Mouse (Mus musculus) heart, embryonic 10.5 days (tissue): ENCODE measurements around the gene Adam19. TPM values are rescaled to one million over a fixed set of nuclear protein-coding genes. Genes with fewer than 3 reads are reported as not detected.
A peak's percentile ranks its signal among the peaks of the same experiment; 100 is the strongest.

ENCODE experiments used
- DNase-seq: peaks from one replicate; pipeline ENCODE4 v3.0.0-alpha.2; 2017; ENCODE audit warnings: low spot score
- H3K27ac ChIP-seq: fragments of 300-500 bp; sonication (generic); 2 replicates; pipeline ENCODE4 v1.5.1; 2016; ENCODE audit warnings: mild to moderate bottlenecking
- H3K27me3 ChIP-seq: fragments of 300-500 bp; sonication (generic); 2 replicates; pipeline ENCODE4 v1.6.1; 2016; ENCODE audit warnings: mild to moderate bottlenecking; ENCODE audit not compliant: poor library complexity, insufficient read depth, severe bottlenecking
- H3K36me3 ChIP-seq: fragments of 300-500 bp; sonication (generic); 2 replicates; pipeline ENCODE4 v1.6.1; 2016; ENCODE audit warnings: mild to moderate bottlenecking, moderate library complexity
- H3K4me1 ChIP-seq: fragments of 300-500 bp; sonication (generic); 2 replicates; pipeline ENCODE4 v1.6.1; 2016; ENCODE audit warnings: mild to moderate bottlenecking
- H3K4me3 ChIP-seq: fragments of 300-500 bp; sonication (generic); 2 replicates; pipeline ENCODE4 v1.5.1; 2016; ENCODE audit warnings: mild to moderate bottlenecking, moderate library complexity
- H3K9me3 ChIP-seq: fragments of 300-500 bp; sonication (generic); 2 replicates; pipeline ENCODE4 v1.6.1; 2016; ENCODE audit warnings: mild to moderate bottlenecking, moderate library complexity
- WGBS: fragments of 180-500 bp; shearing (Covaris S2); methylation state at CpG from one replicate; pipeline ENCODE4 v1.1.7; 2016; 5-methylcytosine and 5-hydroxymethylcytosine counted together
- polyA plus RNA-seq: library from polyadenylated mRNA; unstranded; fragments of >200 nt; fragmentation: Nextera tagmentation; extraction: Ambion mirVana; gene quantifications from 2 replicates; pipeline ENCODE4 v1.2.1, GENCODE M21; 2016

Adam19 gene
- polyA plus RNA-seq: 24.2 and 32.9 TPM in 2 replicates

GRCm38 (mm10) chr11:46055896-46056769, at the start of gene Adam19:
TSS of gene Adam19 (plus strand) at chr11:46055992.
- peaks cover 10% of the 10 kb centered on the region for H3K36me3 ChIP-seq
- no peaks in the 10 kb centered on the region for H3K9me3 ChIP-seq
- H3K4me1 ChIP-seq: peaks cover 28% of the 10 kb centered on the region
- WGBS: under 1% methylated on average over 51 of the region's 51 CpGs
- peak; percentile 95 for DNase-seq
- peak within 1 kb of the TSS; percentile 94 for H3K27ac ChIP-seq
- no peaks in the 10 kb centered on the region for H3K27me3 ChIP-seq
- peak within 1 kb of the TSS; percentile 78 for H3K4me3 ChIP-seq

GRCm38 (mm10) chr11:46016061-46016460, 39.7 kb upstream of the Adam19 start:
- H3K27me3 ChIP-seq: no peaks in the 10 kb centered on the region
- H3K4me1 ChIP-seq: no peaks in the 10 kb centered on the region
- DNase-seq: peak; percentile 84
- no peak overlapping the region for H3K27ac ChIP-seq
- H3K9me3 ChIP-seq: no peaks in the 10 kb centered on the region
- H3K36me3 ChIP-seq: no peaks in the 10 kb centered on the region
- WGBS: 24% methylated on average over 6 of the region's 6 CpGs
- no peak overlapping the region for H3K4me3 ChIP-seq

DNA sequence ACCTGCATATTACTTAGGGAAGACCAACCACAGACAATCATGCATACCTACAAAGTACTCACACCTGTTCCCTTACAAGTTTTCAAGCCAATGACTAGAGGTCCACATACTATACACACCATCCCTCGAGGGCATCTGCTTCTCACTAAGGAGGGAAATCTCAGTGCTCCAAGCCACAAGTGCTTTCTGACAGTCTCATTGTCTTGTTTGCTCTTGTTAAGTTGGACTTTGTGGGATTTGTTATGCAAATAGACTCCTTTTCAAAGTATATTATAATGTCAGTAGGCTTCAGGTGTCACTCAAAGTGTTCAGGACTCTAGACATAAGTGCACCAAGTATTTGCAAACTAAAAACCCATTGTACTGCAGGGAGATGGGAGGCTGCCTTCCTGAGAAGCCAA, 35.5 kb upstream of the Adam19 start:
- no peak overlapping the region for H3K27ac ChIP-seq
- 66% methylated on average over 1 of the region's 1 CpGs for WGBS
- no peak overlapping the region for H3K4me3 ChIP-seq
- H3K9me3 ChIP-seq: no peaks in the 10 kb centered on the region
- DNase-seq: no peak
- H3K27me3 ChIP-seq: no peaks in the 10 kb centered on the region
- H3K36me3 ChIP-seq: no peaks in the 10 kb centered on the region
- no peaks in the 10 kb centered on the region for H3K4me1 ChIP-seq

GRCm38 (mm10) chr11:46021850-46022249, 33.9 kb upstream of the Adam19 start:
- no peaks in the 10 kb centered on the region for H3K27me3 ChIP-seq
- H3K36me3 ChIP-seq: no peaks in the 10 kb centered on the region
- H3K4me3 ChIP-seq: no peak overlapping the region
- H3K27ac ChIP-seq: no peak overlapping the region
- DNase-seq: no peak
- no peaks in the 10 kb centered on the region for H3K9me3 ChIP-seq
- H3K4me1 ChIP-seq: no peaks in the 10 kb centered on the region

GRCm38 (mm10) chr11:46022983-46023382, 32.8 kb upstream of the Adam19 start:
- no peaks in the 10 kb centered on the region for H3K9me3 ChIP-seq
- 51% methylated on average over 6 of the region's 6 CpGs for WGBS

GRCm38 (mm10) chr11:46025962-46026392, 29.8 kb upstream of the Adam19 start:
- peak overlapping the region; percentile 13; the same call in 1 of the 2 replicates for H3K27ac ChIP-seq
- no peak for DNase-seq
- no peaks in the 10 kb centered on the region for H3K27me3 ChIP-seq
- 46% methylated on average over 7 of the region's 7 CpGs for WGBS
- H3K4me1 ChIP-seq: peaks cover 14% of the 10 kb centered on the region
- H3K4me3 ChIP-seq: no peak overlapping the region
- H3K36me3 ChIP-seq: no peaks in the 10 kb centered on the region
- H3K9me3 ChIP-seq: no peaks in the 10 kb centered on the region

More at GRCm38 (mm10) chr11:46022983-46023382, 32.8 kb upstream of the Adam19 start:
- Histone ChIP-seq H3K4me1 (no peaks in the 10 kb centered on the region), H3K4me3 (no peak overlapping the region), H3K27me3 (no peaks in the 10 kb centered on the region), H3K27ac (no peak overlapping the region), H3K36me3 (no peaks in the 10 kb centered on the region)
- no peak for DNase-seq

DNA sequence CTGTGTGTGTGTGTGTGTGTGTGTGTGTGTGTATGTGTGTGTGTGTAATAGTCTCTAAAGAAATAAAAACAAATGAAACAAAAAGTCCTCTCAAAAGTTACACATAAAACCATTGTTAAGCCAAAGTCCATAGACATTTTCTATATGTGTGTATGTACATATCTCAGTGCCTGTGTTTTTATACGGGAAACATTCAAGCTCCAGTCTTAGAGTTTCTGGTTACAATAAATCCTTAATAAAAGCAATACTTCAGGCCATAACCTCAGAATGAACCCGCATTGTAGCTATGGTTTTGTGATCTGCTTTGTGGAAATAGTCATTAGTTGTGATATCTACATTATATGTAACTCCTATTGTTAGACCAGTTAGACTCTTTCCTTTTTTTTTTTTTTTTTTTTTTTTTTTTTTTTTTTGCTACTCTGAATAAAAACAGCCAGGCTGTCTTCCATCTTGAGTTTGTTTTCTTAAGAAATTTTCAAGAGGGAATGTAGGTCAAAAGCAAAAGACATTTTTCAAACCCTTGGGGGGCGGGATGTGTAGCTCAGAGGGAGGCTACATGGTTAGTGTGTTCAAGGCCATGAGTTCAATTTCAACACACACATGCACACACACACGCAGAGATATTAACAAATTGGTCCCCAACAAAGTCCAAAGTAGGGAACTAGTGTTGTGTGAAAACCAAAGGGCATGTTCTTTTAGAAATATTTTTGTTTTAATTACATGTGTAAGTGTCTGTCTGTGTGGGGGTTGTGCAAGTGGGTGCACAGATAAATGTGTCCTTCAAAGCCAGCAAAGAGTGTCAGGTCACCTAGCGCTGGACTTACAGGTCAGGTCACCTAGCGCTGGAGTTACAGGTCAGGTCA, 27.6 kb upstream of the Adam19 start:
- DNase-seq: no peak
- 81% methylated on average over 6 of the region's 6 CpGs for WGBS

DNA sequence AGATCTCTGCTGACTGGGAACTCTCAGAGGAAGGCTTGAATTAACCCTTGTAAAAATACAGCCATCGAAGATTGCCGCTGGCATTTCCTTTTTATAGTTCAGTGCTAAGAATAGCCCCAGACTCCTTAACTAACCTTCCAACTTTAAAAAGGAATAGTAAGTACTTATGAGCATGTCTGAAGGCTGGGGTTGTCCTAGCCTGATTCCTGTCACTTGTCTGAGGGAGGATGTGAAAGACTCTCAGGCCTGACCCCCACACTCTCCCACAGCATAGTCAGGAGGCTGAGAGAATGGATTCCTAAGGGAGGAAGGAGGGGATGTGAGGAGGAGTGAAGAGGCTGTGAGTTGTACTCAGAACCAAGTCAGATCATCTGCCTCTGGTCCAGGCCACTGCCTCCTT, 26.3 kb upstream of the Adam19 start:
- Histone ChIP-seq H3K4me1 (peaks cover 14% of the 10 kb centered on the region), H3K36me3 (no peaks in the 10 kb centered on the region), H3K27ac (peak overlapping the region; percentile 56; the same call in 1 of the 2 replicates), H3K9me3 (no peaks in the 10 kb centered on the region), H3K4me3 (no peak overlapping the region), H3K27me3 (no peaks in the 10 kb centered on the region)
- 26% methylated on average over 2 of the region's 2 CpGs for WGBS
- DNase-seq: no peak

More for the DNA sequence above, 27.6 kb upstream of the Adam19 start:
- H3K4me1 ChIP-seq: peaks cover 14% of the 10 kb centered on the region
- H3K4me3 ChIP-seq: no peak overlapping the region
- H3K36me3 ChIP-seq: no peaks in the 10 kb centered on the region
- no peaks in the 10 kb centered on the region for H3K9me3 ChIP-seq
- no peaks in the 10 kb centered on the region for H3K27me3 ChIP-seq
- no peak overlapping the region for H3K27ac ChIP-seq

GRCm38 (mm10) chr11:46030026-46030425, 25.8 kb upstream of the Adam19 start:
- WGBS: 84% methylated on average over 2 of the region's 2 CpGs

DNA sequence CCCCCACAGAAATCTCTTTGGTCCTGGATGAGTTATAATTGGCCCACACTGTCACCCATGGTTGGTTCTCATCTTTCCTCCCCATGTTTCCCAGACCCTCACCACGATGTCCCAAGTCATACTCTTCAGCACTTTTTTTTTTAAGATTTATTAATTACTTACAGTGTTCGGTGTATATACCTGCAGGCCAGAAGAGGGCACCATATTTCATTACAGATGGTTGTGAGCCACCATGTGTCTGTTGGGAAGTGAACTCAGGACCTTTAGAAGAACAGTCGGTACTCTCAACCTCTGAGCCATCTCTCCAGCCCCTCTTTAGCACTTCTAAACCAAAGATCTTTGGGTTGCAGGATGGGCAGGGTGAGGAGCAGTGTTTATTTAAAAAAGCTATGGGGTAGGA, 24.3 kb upstream of the Adam19 start:
- no peak overlapping the region for H3K4me3 ChIP-seq
- H3K36me3 ChIP-seq: no peaks in the 10 kb centered on the region
- DNase-seq: no peak
- WGBS: 54% methylated on average over 3 of the region's 3 CpGs
- no peaks in the 10 kb centered on the region for H3K9me3 ChIP-seq
- H3K27me3 ChIP-seq: no peaks in the 10 kb centered on the region
- H3K27ac ChIP-seq: no peak overlapping the region
- peaks cover 14% of the 10 kb centered on the region for H3K4me1 ChIP-seq

More at GRCm38 (mm10) chr11:46030026-46030425, 25.8 kb upstream of the Adam19 start:
- Histone ChIP-seq H3K4me3 (no peak overlapping the region), H3K4me1 (peaks cover 14% of the 10 kb centered on the region), H3K36me3 (no peaks in the 10 kb centered on the region), H3K27me3 (no peaks in the 10 kb centered on the region), H3K27ac (no peak overlapping the region), H3K9me3 (no peaks in the 10 kb centered on the region)
- DNase-seq: no peak

- no peak for DNase-seq
- Histone ChIP-seq H3K9me3 (no peaks in the 10 kb centered on the region), H3K36me3 (no peaks in the 10 kb centered on the region), H3K4me1 (peaks cover 14% of the 10 kb centered on the region), H3K4me3 (no peak overlapping the region), H3K27ac (no peak overlapping the region), H3K27me3 (no peaks in the 10 kb centered on the region)
- WGBS: 85% methylated on average over 7 of the region's 7 CpGs
These were observed 22.8 kb upstream of the Adam19 start for GRCm38 (mm10) chr11:46032956-46033355.

DNA sequence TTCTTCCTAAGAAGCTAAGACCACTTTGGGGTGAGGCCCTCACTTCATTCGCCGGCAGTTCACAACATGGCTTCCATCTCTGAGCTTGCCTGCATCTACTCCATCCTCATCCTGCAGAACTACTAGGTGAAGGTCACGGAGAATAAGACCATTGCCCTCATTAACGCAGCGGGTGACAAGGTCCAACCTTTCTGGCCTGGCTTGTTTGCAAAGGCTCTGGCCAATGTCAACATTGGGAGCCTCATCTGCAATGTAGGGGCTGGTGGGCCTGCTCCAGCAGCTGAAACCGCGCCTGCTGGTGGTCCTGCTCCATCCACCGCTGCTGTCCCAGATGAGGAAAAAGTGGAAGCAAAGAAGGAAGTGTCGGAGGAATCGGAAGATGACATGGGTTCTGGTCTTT, 19.4 kb upstream of the Adam19 start:
- H3K27me3 ChIP-seq: no peaks in the 10 kb centered on the region
- H3K36me3 ChIP-seq: no peaks in the 10 kb centered on the region
- H3K4me3 ChIP-seq: no peak overlapping the region
- WGBS: 91% methylated on average over 10 of the region's 10 CpGs
- no peak for DNase-seq
- H3K4me1 ChIP-seq: peaks cover 4% of the 10 kb centered on the region; the same call in 1 of the 2 replicates
- no peaks in the 10 kb centered on the region for H3K9me3 ChIP-seq
- no peak overlapping the region for H3K27ac ChIP-seq

DNA sequence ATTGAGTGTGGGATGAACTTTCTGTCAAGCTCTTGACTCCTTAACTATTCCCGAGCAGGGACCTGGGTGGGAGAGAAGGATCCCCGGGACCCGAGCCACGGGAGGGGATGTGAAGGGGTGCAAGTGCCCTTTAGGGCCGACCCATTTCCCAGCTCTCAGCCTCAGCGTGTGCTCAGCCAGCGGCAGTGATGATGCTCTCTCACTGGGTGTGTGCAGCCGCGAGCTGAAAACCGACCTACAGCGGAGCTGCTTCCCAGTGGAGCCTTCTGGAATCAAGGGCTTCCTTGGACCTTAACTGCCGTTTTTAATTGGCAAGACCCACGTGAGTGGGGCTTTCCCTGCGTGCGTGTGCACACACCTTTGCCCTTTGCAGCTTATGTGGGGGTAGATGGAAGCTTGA, 16.9 kb upstream of the Adam19 start:
- Histone ChIP-seq H3K4me3 (no peak overlapping the region), H3K4me1 (peaks cover 10% of the 10 kb centered on the region; the same call in 1 of the 2 replicates), H3K9me3 (no peaks in the 10 kb centered on the region), H3K27ac (no peak overlapping the region), H3K36me3 (no peaks in the 10 kb centered on the region), H3K27me3 (no peaks in the 10 kb centered on the region)
- WGBS: 74% methylated on average over 15 of the region's 15 CpGs
- no peak for DNase-seq
